In the genomic region with DNA sequence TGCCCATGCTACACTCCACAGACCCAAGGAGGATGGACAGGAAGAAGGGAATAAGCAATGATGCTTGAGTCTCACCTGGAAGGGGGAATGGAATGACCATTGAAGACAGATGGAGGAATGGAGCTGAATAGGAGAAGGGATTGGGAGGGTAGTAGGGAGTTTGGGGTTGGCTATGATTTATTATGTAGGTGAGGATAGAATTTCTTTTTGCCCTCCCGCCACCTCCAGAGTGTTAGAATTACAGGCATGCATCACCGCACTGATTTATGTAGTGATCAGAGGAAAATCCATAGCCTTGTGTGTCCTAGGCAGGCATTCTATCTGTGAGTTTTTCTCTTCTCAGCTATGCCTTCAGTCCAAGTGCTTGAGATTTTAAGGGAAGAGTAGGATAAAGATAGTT, we compare ENCODE assay signal across 4 mouse cellular contexts. TPM values are rescaled to one million over a fixed set of nuclear protein-coding genes. Genes with fewer than 3 reads are reported as not detected.
"Had no signal": no experiment of that assay in that cellular context is flagged by ENCODE, and none has a peak within 500 bp of the region (broad histone marks: within the 10 kb centered on the region; RNA-seq: fewer than 3 reads in every experiment).

No protein-coding gene starts in this region.

RNA-seq across cellular contexts. Expression of a gene that starts 36.8 kb away (rescaled TPM):
- polyA plus RNA-seq: spleen, adult 2 months; testis, adult 2 months; thymus, adult 2 months; thymus, postnatal 0 days had no signal
